Mouse (Mus musculus) c-Kit-positive CD71-positive TER-119-positive erythroid progenitor cells, embryonic 14.5 days (primary cell): ENCODE results near the gene Ces2h.
"Not testable (repeated sequence)": the region's sequence is repeated elsewhere in the genome, so short reads cannot be mapped to it uniquely, and the experiment has no call there.

ENCODE experiments used
- DNase-seq: peaks from one replicate; pipeline ENCODE4 v3.0.0-alpha.2; 2013; ENCODE audit warnings: low spot score

The Ces2h gene

DNA sequence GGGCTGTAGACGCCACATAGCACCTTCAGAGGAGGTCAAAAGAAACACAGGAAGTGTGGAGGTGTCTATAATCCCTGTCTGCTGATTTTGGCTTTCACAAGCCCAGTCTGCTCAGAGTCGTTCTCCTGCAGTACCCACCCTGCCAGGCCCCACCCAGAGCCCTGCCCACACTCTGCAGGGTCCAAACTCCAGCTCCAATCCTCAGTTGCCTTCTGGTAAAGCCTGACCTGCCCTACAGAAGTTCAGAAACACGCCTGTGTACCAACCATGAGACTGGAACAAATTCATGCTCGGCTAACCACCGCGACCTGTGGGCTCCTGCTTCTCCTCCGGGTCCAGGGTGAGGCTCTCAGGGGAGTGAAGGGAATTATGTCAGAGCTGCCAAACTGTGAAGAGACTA, at the start of gene Ces2h:
Gene Ces2h (plus strand): TSS at position 268 of the 400 bp plus-strand sequence.
- DNase-seq: no peak

DNA sequence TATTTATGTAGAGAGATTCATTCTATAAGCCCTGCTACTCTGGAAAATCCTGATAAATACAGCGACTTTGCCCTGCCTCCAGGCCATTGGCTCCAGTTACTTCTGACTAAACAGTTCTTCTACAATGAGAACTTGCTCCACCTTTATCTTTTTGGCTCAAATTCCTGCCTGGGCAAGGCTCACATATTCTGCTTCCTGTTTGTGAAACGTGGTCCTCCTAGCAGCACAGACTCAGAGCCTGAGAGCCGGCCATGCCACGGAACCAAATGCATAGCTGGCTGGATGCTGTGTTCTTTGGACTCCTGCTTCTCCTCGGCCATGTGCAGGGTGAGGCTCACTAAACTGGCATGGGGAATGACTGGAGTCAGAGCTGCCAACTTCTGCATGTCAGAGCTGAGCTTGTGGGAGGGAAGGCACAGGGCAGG, 39.1 kb upstream of the Ces2h start, which contains the start of gene Ces2g:
Gene Ces2g (plus strand): TSS at position 182 of the 425 bp plus-strand sequence.
- DNase-seq: peak; percentile 42

DNA sequence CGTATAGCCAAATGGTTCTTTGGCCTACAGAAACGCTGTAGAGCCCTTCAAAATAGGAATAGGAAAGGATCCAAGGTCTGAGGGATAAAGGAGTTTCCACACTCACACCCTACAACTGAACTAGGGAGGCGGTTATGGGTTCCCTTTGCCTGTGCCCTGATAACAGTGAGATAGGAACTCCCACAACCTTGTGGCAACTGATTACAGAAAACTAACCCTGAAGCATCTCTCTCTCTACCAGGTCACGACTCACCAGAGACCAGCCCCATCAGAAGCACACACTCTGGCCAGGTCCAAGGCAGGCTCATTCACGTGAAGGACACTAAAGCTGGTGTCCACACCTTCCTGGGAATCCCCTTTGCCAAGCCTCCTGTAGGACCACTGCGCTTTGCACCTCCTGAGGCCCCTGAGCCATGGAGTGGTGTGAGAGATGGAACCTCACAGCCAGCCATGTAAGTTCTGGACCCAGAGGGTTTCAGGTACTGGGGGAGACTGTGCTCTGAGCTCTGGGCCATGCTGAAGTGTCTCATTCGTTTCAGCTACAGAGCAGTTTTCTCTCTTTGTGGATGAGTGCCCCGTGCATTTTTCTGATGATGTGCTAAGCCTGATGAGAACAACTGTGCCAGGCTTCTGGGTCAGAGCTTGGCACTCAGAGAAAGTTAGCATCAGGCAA, 38.3 kb upstream of the Ces2h start:
- peak; percentile 83 for DNase-seq

DNA sequence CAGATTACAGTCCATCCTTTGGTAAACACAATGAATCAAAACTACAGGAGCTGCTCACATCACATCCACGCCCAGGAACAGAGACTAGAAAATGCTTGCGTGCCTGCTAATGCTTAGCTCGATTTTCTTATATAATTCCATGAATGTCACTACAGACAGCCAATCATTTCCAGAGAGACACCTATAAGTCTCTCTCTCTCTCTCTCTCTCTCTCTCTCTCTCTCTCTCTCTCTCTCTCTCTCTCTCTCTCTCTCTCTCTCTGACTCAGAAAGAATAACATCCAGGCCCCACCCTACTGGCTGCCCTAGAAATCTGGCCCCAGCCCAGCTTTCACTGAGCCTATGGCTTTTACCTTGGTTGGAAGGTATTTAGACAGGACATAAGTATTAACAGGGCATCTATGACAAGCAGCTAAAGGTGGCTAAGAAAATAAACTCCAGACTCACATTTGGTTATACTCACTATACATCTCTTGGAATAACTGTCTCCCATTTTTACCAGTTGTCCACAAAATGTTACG, 37.2 kb upstream of the Ces2h start:
- peak; percentile 23 for DNase-seq

DNA sequence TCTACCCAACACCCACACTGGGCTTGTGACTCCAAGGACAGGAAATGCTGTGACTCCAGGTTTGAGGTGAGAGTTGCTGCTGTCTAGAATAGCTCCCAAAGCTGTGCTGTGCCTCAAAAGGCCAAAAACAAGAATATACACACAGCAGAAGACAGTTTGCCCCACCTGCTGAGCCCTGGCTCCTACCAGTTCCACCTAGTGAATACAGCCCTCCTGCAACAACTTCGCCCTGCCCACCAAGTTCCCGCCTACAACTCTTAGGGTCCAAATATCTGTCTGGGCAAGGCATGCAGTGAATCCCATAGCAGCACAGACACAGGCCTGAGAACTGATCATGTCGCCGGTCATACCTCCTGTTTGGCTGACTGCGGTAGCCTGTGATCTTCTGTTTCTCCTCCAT, 16.5 kb upstream of the Ces2h start:
- no peak for DNase-seq

- no peak for DNase-seq
These were observed 15.7 kb upstream of the Ces2h start for GRCm38 (mm10) chr8:104984942-104985341.

DNA sequence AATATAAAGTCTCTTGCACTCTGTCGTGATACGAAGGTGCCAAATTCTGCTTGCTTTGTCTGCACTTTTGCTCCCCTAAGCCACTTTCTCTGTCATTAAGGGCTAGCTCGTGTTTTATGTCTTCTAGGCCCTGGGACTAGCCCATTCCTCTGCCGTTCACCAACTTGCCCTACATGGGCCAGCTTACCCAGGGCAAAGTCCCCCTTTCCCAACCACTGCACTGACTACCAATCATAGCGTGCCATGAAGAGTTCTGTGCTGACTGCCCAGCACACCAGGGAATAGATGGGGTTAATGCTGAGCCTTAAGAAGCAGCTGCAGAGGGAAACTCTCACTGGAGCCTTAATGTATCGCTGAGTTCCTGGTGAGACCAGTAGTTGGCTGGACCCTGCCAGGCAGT, 2.5 kb upstream of the Ces2h start:
- DNase-seq: no peak

DNA sequence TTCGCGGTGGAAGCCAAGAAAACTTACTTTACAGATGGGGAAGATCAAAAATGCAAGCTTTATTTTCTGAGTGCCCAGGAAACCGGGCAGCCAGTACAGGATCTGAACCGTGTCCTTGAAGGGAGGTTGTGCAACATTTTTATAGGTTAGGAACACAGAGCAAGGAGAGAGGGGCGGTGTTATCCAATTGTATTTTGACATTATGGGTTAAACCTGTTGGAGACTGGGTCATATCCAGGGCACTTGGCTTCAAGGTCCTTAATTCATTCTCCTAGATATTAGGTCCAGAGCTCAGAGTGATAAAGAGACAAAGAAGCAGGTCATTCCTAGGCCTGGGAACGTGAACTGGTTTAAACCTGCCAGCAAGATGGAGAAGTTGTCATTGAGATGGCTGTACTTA, 1.5 kb upstream of the Ces2h start:
- DNase-seq: no peak

DNA sequence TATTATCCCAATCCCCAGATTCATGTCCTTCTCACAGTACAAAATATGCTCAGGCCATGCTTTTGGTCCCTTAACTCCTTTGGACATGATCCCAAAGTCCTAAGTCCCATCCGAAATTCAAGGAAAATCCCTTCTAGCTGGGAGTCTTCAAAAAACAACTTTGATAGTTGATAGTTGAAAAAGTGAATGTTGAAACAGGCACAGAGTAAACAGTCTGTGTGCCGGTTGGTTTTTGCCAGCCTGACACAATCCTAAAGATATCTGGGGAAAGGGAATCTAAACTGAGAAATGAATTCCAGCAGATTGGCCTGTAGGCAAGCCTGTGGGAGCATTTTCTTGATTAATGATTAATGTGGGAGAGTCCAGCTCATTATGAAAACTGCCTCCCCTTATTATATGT, 9.3 kb downstream of the Ces2h start:
- no peak for DNase-seq

GRCm38 (mm10) chr8:105011136-105011535, 10.5 kb downstream of the Ces2h start:
- DNase-seq: peak; percentile 9

DNA sequence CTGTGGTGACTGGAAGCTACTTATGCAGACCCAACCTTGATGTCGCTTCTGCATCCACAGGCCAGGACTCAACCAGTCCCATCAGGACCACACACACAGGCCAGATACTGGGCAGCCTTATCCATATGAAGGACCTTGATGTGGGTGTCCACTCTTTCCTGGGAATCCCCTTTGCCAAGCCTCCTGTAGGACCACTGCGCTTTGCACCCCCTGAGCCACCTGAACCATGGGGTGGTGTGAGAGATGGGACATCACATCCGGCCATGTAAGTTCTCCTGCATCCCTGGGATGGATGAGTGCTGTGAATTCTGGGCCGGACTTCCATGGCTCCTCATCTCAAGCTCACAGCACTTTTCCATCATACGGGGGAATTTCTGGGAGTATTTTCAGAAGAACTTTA, 13.7 kb downstream of the Ces2h start:
- DNase-seq: no peak

- no peak for DNase-seq
These were observed 21.3 kb downstream of the Ces2h start for GRCm38 (mm10) chr8:105021954-105022353.

- DNase-seq: no peak
These were observed 22.4 kb downstream of the Ces2h start for GRCm38 (mm10) chr8:105023087-105023486.

GRCm38 (mm10) chr8:105025050-105025449, 24.4 kb downstream of the Ces2h start:
- DNase-seq: peak; percentile 53

GRCm38 (mm10) chr8:105043510-105043909, 42.9 kb downstream of the Ces2h start:
- DNase-seq: no peak

DNA sequence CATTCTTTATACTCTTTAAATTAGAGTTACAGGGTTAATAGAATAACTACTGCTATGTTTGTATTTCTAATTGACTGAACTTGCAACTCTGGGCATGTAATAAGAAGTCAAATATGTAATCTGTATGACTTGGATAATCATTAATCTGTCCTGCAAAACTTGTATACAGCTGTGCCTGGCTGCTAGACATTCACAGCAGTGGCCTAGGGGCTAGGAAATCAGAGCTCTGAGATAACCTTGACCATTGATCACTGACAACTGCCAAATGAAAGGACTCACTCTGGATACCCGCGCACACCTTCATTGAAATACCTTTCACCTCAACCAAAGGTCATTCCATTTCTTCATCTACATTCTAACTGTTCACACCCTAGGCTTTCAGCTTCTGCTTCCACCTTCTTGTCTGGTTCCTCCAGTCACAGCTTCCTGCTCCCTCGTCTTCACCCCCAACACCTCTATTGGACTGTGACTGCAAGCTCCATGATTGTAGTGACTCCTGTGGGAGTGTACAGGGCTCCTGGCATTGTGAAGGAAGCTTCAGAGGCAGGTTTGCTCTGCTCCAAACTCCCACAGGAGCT, 45.3 kb downstream of the Ces2h start:
- DNase-seq: no peak

GRCm38 (mm10) chr8:105048371-105048854, 47.8 kb downstream of the Ces2h start, which contains the start of gene Ces3a:
Ces3a (plus strand) TSS chr8:105048601.
- no peak for DNase-seq

DNA sequence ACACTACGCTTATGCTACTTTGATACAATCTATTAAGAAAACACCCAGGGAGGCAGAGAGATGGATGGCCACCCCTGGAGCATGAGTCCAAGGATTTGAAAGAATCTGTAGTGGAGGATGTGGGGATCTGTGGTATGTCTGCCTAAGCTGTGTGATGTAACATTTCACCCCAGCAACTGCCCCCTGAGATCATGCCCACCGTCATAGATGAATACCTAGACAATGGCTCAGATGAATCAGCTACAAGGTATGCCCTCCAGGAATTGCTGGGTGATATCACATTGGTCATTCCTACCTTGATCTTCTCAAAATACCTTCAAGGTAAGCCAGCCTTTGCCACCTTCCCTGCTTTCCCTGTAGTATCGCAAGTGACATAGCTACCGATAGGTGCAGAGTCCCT, 55.6 kb downstream of the Ces2h start:
- DNase-seq: no peak

DNA sequence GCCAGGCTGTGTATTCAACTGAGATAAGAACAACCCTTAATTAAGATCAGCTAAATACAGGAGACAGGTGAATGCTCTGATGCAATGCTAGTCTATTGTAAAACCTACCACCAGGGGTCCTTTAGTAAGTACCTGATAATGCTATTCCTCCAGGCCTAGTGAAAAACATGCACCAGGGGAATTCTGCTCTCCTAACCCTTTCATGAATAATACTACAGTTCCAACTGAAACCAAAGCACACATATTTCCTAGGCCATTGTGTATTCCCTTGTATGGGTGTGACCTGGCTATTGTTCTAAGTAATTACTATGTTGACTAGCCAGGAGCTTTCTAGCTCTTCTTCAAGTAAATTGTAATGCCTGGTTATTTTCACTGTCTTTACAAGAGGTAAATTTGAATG, 59.4 kb downstream of the Ces2h start:
- DNase-seq: no peak

GRCm38 (mm10) chr8:105066761-105067160, 66.1 kb downstream of the Ces2h start:
- DNase-seq: peak; percentile 34

GRCm38 (mm10) chr8:105067905-105068304, 67.3 kb downstream of the Ces2h start:
- not testable (repeated sequence) for DNase-seq

DNA sequence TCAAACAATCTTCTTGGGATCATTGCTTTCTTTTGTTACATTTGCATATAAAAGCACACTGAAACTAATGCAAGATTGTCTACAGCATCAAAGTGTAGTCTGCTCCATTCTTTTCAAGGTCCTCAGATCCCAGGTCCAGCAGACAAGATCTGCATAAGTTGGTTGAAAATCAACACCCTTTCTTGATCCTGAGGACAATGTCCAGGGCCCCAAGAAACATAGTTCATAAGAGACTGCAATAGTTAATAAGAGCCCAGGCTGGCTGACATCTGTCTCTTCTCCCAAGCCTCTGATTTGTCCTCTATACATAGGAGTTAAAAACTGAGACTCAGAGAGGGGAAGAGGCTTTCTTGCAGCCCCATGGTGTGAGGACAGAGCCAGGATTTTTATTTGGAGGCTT, 68.3 kb downstream of the Ces2h start:
- no peak for DNase-seq
